Mouse (Mus musculus) MEL (cell line): ENCODE measurements around the gene Serpinf1. TPM values are rescaled to one million over a fixed set of nuclear protein-coding genes. Genes with fewer than 3 reads are reported as not detected.

Experiments used
- DNase-seq: peaks from one replicate; pipeline ENCODE4 v3.0.0; 2011; ENCODE audit warnings: low read depth, low spot score
- H3K27ac ChIP-seq: 2 replicates; pipeline ENCODE4 v1.5.1; 2012; ENCODE audit warnings: low read depth, mild to moderate bottlenecking, control low read depth, low read length, moderate library complexity; ENCODE audit not compliant: control insufficient read depth
- H3K27me3 ChIP-seq, 2 experiments: fragments of 150-350 bp in 1 of 2; sonication (generic) in 1 of 2; 2 replicates each; pipeline ENCODE4 v1.6.1; 2012; ENCODE audit warnings: low read length in 2 of 2, mild to moderate bottlenecking in 2 of 2, improper control_type of control experiment in 1 of 2, moderate library complexity in 1 of 2; ENCODE audit not compliant: insufficient read depth in 2 of 2, control insufficient read depth in 1 of 2
- H3K36me3 ChIP-seq, 2 experiments: 2 replicates each; pipeline ENCODE4 v1.6.1; 2012 to 2014; ENCODE audit warnings: low read length in 2 of 2, improper control_type of control experiment in 1 of 2, inconsistent platforms in 1 of 2, mild to moderate bottlenecking in 1 of 2; ENCODE audit not compliant: insufficient read depth in 2 of 2, control insufficient read depth in 1 of 2
- H3K4me1 ChIP-seq, 2 experiments: fragments of 150-350 bp in 1 of 2; sonication (generic) in 1 of 2; 2 replicates each; pipeline ENCODE4 v1.6.1; 2012; ENCODE audit warnings: low read length in 2 of 2, improper control_type of control experiment in 1 of 2, mild to moderate bottlenecking in 1 of 2; ENCODE audit not compliant: insufficient read depth in 2 of 2, control insufficient read depth in 1 of 2
- H3K4me3 ChIP-seq, 2 experiments: fragments of 150-350 bp in 1 of 2; sonication (generic) in 1 of 2; 2 replicates each; pipeline ENCODE4 v1.5.1; 2012; ENCODE audit warnings: low read depth in 2 of 2, low read length in 2 of 2, mild to moderate bottlenecking in 2 of 2, moderate library complexity in 2 of 2, control low read depth in 1 of 2, improper control_type of control experiment in 1 of 2; ENCODE audit not compliant: control insufficient read depth in 1 of 2, insufficient read depth in 1 of 2
- H3K79me2 ChIP-seq: 2 replicates; pipeline ENCODE4 v1.6.1; 2012; ENCODE audit warnings: mild to moderate bottlenecking, low read length, moderate library complexity; ENCODE audit not compliant: control insufficient read depth, poor library complexity, insufficient read depth
- H3K9ac ChIP-seq: 2 replicates; pipeline ENCODE4 v1.6.1; 2012; ENCODE audit warnings: low read depth, mild to moderate bottlenecking, control low read depth, low read length, moderate library complexity; ENCODE audit not compliant: control insufficient read depth, poor library complexity, severe bottlenecking
- H3K9me3 ChIP-seq: fragments of 150-350 bp; sonication (generic); replicated peaks from 2 replicates; pipeline ENCODE4 v1.6.1; 2012; ENCODE audit warnings: mild to moderate bottlenecking, low read length, improper control_type of control experiment, moderate library complexity; ENCODE audit not compliant: insufficient read depth
- CHD1 ChIP-seq: IDR thresholded peaks from 2 replicates; pipeline ENCODE4 v1.6.1; 2012; ENCODE audit warnings: low read depth, mild to moderate bottlenecking, inconsistent platforms, low read length, improper control_type of control experiment
- CTCF ChIP-seq, 3 experiments: IDR thresholded peaks in 2 of 3; conservative IDR thresholded peaks in 1 of 3; 2 replicates each; pipeline ENCODE4 v1.5.1; 2011 to 2012; ENCODE audit warnings: low read length in 3 of 3, low read depth in 2 of 3, mild to moderate bottlenecking in 2 of 3, improper control_type of control experiment in 1 of 3, inconsistent platforms in 1 of 3, mixed read lengths in 1 of 3, moderate library complexity in 1 of 3; ENCODE audit not compliant: control insufficient read depth in 1 of 3, insufficient read depth in 1 of 3, poor library complexity in 1 of 3, severe bottlenecking in 1 of 3
- EP300 ChIP-seq, 2 experiments: IDR thresholded peaks; 2 replicates each; pipeline ENCODE4 v1.6.1; 2011; ENCODE audit warnings: improper control_type of control experiment in 2 of 2, low read length in 2 of 2, low read depth in 1 of 2, mild to moderate bottlenecking in 1 of 2
- ETS1 ChIP-seq: IDR thresholded peaks from 2 replicates; pipeline ENCODE4 v1.6.1; 2012; ENCODE audit warnings: low read depth, mild to moderate bottlenecking, inconsistent platforms, low read length, improper control_type of control experiment, moderate library complexity
- HCFC1 ChIP-seq: IDR thresholded peaks from 2 replicates; pipeline ENCODE4 v1.6.1; 2012; ENCODE audit warnings: low read depth, mild to moderate bottlenecking, inconsistent platforms, low read length, improper control_type of control experiment, moderate library complexity
- JUND ChIP-seq: IDR thresholded peaks from 2 replicates; pipeline ENCODE4 v1.6.1; 2011; ENCODE audit warnings: low read depth, mild to moderate bottlenecking, improper control_type of control experiment, low read length
- MAFK ChIP-seq: IDR thresholded peaks from 2 replicates; pipeline ENCODE4 v1.6.1; 2011; ENCODE audit warnings: low read depth, mild to moderate bottlenecking, low read length, improper control_type of control experiment, borderline replicate concordance
- MXI1 ChIP-seq: IDR thresholded peaks from 2 replicates; pipeline ENCODE4 v1.6.1; 2011; ENCODE audit warnings: mild to moderate bottlenecking, low read depth, low read length, improper control_type of control experiment
- MYB ChIP-seq: IDR thresholded peaks from 2 replicates; pipeline ENCODE4 v1.6.1; 2011; ENCODE audit warnings: mild to moderate bottlenecking, low read depth, low read length, improper control_type of control experiment
- NELFE ChIP-seq: IDR thresholded peaks from 2 replicates; pipeline ENCODE4 v1.6.1; 2011; ENCODE audit warnings: low read depth, low read length, improper control_type of control experiment
- POLR2AphosphoS2 ChIP-seq: IDR thresholded peaks from 2 replicates; pipeline ENCODE4 v1.6.1; 2011; ENCODE audit warnings: low read length, improper control_type of control experiment
- POLR2AphosphoS5 ChIP-seq: IDR thresholded peaks from 2 replicates; pipeline ENCODE4 v1.6.1; 2012; ENCODE audit warnings: low read depth, borderline replicate concordance, mild to moderate bottlenecking, inconsistent platforms, low read length, moderate library complexity, mixed read lengths
- SMC3 ChIP-seq: IDR thresholded peaks from 2 replicates; pipeline ENCODE4 v1.6.1; 2011; ENCODE audit warnings: low read depth, low read length, improper control_type of control experiment
- TBP ChIP-seq: IDR thresholded peaks from 2 replicates; pipeline ENCODE4 v1.8.0; 2011; ENCODE audit warnings: low read depth, low read length, improper control_type of control experiment
- TCF12 ChIP-seq: IDR thresholded peaks from 2 replicates; pipeline ENCODE4 v1.6.1; 2014; ENCODE audit warnings: low read depth, mild to moderate bottlenecking, inconsistent platforms, low read length, improper control_type of control experiment, moderate library complexity
- UBTF ChIP-seq: IDR thresholded peaks from 2 replicates; pipeline ENCODE4 v1.6.1; 2012; ENCODE audit warnings: low read depth, mild to moderate bottlenecking, inconsistent platforms, low read length, improper control_type of control experiment, moderate library complexity, borderline replicate concordance; ENCODE audit not compliant: insufficient read depth
- USF1 ChIP-seq: IDR thresholded peaks from 2 replicates; pipeline ENCODE4 v1.6.1; 2014; ENCODE audit warnings: low read depth, mild to moderate bottlenecking, inconsistent platforms, low read length, improper control_type of control experiment, moderate library complexity
- USF2 ChIP-seq, 2 experiments: IDR thresholded peaks; 2 replicates each; pipeline ENCODE4 v1.6.1; 2011 to 2012; ENCODE audit warnings: improper control_type of control experiment in 2 of 2, low read length in 2 of 2, borderline replicate concordance in 1 of 2, inconsistent platforms in 1 of 2, low read depth in 1 of 2, mild to moderate bottlenecking in 1 of 2; ENCODE audit not compliant: insufficient read depth in 1 of 2
- polyA plus RNA-seq, 2 experiments: library from polyadenylated mRNA; stranded (reverse) in 1 of 2; unstranded in 1 of 2; fragments of >175 nt in 1 of 2; fragments of >200 nt in 1 of 2; gene quantifications; 2 replicates each; pipeline versions ENCODE4 v1.2.1 to v1.2.4; 2012; ENCODE audit warnings: low replicate concordance in 2 of 2, low read depth in 1 of 2; ENCODE audit not compliant: insufficient read length in 2 of 2, insufficient read depth in 1 of 2, missing spikeins in 1 of 2
- total RNA-seq: library from RNA; depleted of rRNA; stranded (reverse); fragments of 300-350 nt; gene quantifications from 2 replicates; pipeline ENCODE4 v1.2.3, GENCODE M21; 2012

The Serpinf1 gene
- total and polyA plus RNA-seq, 3 experiments, result 0.36 TPM; not detected in 2

DNA sequence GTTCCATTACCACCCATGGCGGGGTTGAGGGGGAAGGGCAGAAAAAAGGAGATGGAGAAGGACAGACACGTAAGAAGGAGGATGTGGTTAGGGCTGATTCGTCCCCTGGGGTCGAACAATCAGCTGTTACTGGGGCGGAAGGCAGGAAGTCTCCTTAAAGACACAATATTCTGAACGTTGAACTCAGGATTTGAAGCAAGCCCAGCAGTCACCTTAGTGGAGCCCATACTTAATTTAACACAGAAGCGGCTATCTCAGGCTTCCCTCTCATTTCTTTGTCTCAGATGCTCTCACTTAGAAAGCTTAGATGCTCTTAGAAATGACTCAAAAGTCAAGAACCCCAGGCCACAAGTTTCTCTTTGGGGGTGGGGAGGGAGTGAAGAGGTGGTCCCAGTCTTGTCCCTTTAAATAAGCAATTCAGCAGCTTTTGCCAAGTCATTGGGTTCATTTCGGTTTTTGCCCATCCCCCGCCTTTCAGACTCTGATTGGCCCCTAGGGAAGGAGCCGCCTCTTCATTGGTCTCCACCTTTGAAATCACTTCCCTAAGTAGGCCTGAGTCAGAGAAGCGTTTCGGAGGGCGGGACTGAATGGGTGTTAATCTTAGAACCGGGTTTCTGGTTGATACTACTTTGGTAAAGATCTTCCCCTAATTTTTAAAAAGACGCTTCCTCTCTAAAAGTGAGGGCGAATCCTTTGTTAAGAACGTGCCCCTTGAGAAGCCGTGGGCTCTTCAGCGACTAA lies 37.8 kb upstream of the Serpinf1 start (continued):
- TF ChIP-seq UBTF (no peak), TCF12 (0 out of 2 replicates have a peak, but pooled peaks have one; percentile 39), NELFE (peak; percentile 83), USF2 (IDR thresholded peaks at IDR 0.05; ENCODE audit: borderline replicate concordance in 1 of 2, insufficient read depth in 1 of 2, low read depth in 1 of 2, low read length in 2 of 2) (no peak), SMC3 (no peak), TBP (peak; percentile 92), JUND (no peak), CHD1 (no peak), MAFK (peak; percentile 91)
- TF ChIP-seq, all 39 proteins: peak for 19

DNA sequence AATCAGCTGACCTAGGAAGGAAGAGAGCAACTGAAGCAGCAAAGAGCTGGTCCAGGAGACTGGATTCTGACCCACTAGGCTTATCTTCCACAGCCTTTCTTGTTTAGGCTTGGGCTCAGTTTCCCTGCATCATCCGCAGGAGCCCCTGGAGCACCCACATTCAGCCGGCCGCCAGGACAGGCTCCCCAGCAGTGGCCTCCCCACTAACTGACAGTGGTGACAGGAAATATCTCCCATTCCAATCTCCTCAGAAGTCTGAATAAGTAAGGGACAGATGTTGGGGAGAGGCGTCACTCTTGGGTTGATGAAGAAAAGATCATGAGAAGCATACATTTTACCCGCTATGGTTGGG lies 37.2 kb upstream of the Serpinf1 start:
- H3K4me1 ChIP-seq, result peaks cover 14 to 46% of the 10 kb centered on the region in 2 experiments
- no peaks in the 10 kb centered on the region for H3K9me3 ChIP-seq
- peak overlapping the region; percentile 34 to 51 for H3K4me3 ChIP-seq
- peak overlapping the region; percentile 99 for H3K27ac ChIP-seq
- peaks cover 8% of the 10 kb centered on the region; the same call in 1 of the 2 replicates for H3K79me2 ChIP-seq
- H3K36me3 ChIP-seq, result peaks cover 0 to 38% of the 10 kb centered on the region in 2 experiments; a peak in 2 of 4 replicates
- DNase-seq, result no peak
- TF ChIP-seq CTCF (IDR thresholded peaks at IDR 0.05 in 2 of 3, conservative IDR thresholded peaks at IDR 0.05 in 1 of 3; ENCODE audit: control insufficient read depth in 1 of 3, insufficient read depth in 1 of 3, low read depth in 2 of 3, low read length in 3 of 3, poor library complexity in 1 of 3, severe bottlenecking in 1 of 3) (no peak), MXI1 (no peak), USF2 (IDR thresholded peaks at IDR 0.05; ENCODE audit: borderline replicate concordance in 1 of 2, insufficient read depth in 1 of 2, low read depth in 1 of 2, low read length in 2 of 2) (no peak), POLR2AphosphoS2 (no peak), USF1 (peak; percentile 15; the same call in 1 of the 2 replicates), NELFE (no peak), MYB (no peak), POLR2AphosphoS5 (no peak), HCFC1 (no peak), ETS1 (no peak), UBTF (no peak), CHD1 (peak; percentile 95; the same call in 1 of the 2 replicates), EP300 (IDR thresholded peaks at IDR 0.05; ENCODE audit: low read depth in 1 of 2, low read length in 2 of 2) (no peak)
- H3K27me3 ChIP-seq, result no peaks in the 10 kb centered on the region
- H3K9ac ChIP-seq, result peak overlapping the region; percentile 74
